Mouse (Mus musculus): ENCODE results near the gene Sorcs1. TPM values are rescaled to one million over a fixed set of nuclear protein-coding genes. Genes with fewer than 3 reads are reported as not detected.

Gene Sorcs1
- polyA plus RNA-seq, 1 experiment from 2014 or later, result 1.4 TPM

DNA sequence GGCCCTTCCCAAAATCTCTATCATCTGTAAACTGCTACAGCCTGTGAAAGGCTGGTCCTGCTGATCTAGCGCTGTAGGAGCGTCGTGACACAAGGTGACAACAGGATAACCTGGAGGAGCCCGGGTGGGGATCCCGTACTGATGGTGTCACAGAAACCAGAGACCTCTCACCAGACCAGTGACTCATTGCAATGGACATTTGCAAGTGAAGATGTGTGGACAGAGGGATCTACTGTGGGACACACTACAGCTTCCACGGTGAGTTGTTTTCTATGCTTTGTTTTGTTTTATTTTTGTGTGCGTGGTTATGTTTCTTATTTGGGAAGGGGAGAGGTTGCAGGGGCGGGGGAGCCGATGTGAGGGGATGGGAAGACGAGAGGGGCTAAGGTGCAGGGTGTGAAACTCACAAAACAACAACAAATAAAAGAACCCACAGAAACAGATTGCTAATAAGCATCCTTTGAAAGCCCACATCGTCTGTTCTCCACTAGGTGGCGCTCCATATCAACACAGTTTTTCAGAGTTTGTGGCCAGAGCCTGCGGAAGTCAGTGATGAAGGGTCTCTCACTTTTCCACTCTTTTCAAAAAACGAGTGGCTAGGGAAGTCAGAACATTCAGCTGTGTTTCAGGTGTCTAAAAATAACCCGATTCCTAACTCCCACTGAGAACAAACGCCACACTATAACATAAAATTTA lies 419.6 kb downstream of the Sorcs1 start:
- ATAC-seq (ENCODE audit: insufficient read depth) (no peak), DNase-seq (peak; percentile 88)
- Histone ChIP-seq H3K27me3 (ENCODE audit: insufficient read depth, low read length) (no peaks in the 10 kb centered on the region), H3K27ac (ENCODE audit: low read depth) (no peak overlapping the region), H3K4me1 (ENCODE audit: insufficient read depth) (no peaks in the 10 kb centered on the region), H3K9ac (no peak overlapping the region), H3K9me3 (ENCODE audit: low read depth, low read length) (no peaks in the 10 kb centered on the region), H3K36me3 (ENCODE audit: insufficient read depth) (no peaks in the 10 kb centered on the region), H3K4me3 (ENCODE audit: low read depth, low read length) (no peak overlapping the region), H3K4me2 (no peak overlapping the region)
- TF ChIP-seq CTCF (IDR thresholded peaks at IDR 0.05; ENCODE audit: low read depth), result peak; percentile 87
- WGBS, result 36% methylated on average over 16 of the region's 16 CpGs

DNA sequence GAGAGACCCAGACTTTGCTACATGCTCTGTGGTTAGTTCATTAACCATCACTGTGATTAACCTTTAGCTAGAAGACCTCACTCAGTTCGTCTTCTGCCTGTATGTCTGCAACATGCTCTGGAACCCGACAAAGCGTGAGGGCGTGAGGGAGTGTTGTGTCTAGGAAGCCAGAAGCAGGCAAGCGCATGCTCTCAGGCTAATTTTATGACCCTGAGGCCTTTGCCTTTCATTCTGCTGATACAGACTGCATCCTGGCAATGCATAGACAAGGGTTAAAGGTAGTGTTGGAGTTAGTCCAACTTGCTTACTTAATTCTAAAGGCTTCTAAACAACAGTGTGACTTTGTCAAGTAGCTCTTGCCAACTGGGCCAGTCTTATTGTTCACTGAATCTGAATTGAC lies 458.0 kb downstream of the Sorcs1 start:
- Histone ChIP-seq H3K27me3 (ENCODE audit: insufficient read depth, low read length) (no peaks in the 10 kb centered on the region), H3K36me3 (ENCODE audit: insufficient read depth) (no peaks in the 10 kb centered on the region), H3K9me3 (ENCODE audit: low read depth, low read length) (no peaks in the 10 kb centered on the region), H3K9ac (no peak overlapping the region), H3K27ac (ENCODE audit: low read depth) (no peak overlapping the region), H3K4me1 (ENCODE audit: insufficient read depth) (no peaks in the 10 kb centered on the region), H3K4me3 (ENCODE audit: low read depth, low read length) (no peak overlapping the region), H3K4me2 (no peak overlapping the region)
- ATAC-seq (ENCODE audit: insufficient read depth), result no peak
- 70% methylated on average over 5 of the region's 5 CpGs for WGBS
- TF ChIP-seq CTCF (IDR thresholded peaks at IDR 0.05; ENCODE audit: low read depth), result no peak
- peak; percentile 4 for DNase-seq

DNA sequence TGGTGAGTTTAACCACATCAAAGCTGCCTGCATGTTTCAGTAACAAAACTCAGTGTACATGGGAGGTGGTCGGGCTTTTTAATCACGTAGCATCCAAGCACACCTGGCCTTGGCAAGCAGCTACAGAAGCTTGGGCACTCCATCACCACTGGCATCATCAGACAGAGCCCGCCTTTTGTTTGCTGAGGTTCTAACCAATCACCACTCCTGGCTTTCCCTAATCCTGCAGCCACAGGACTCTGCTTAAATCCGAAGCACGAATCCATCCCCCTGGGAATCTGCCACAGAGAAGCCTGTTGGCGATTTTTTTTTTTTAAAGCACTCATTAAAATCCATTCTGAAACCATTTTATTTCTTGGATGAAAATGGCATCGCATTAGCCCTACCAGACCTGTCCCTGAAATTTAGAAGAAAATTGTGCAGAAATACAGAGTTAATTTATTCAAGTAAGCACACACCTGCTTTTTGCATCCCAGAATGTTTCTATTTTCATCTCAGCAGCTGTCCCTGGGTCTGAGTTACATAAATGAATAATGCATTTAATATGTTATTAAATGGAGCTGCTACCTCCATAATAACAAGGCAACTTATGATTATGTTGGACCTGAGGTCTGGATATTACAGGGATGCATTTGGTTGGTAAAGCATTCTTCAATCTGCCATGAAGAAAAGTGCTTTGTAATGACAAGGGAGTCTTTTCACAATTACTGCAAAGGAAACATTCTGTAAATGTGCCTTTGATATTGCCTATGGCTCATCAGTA lies 463.8 kb downstream of the Sorcs1 start:
- WGBS, result 35% methylated on average over 7 of the region's 7 CpGs
- Histone ChIP-seq H3K4me1 (ENCODE audit: insufficient read depth) (no peaks in the 10 kb centered on the region), H3K9me3 (ENCODE audit: low read depth, low read length) (no peaks in the 10 kb centered on the region), H3K27ac (ENCODE audit: low read depth) (no peak overlapping the region), H3K27me3 (ENCODE audit: insufficient read depth, low read length) (no peaks in the 10 kb centered on the region), H3K4me3 (ENCODE audit: low read depth, low read length) (no peak overlapping the region), H3K4me2 (no peak overlapping the region), H3K9ac (no peak overlapping the region), H3K36me3 (ENCODE audit: insufficient read depth) (no peaks in the 10 kb centered on the region)
- no peak for TF ChIP-seq CTCF (IDR thresholded peaks at IDR 0.05; ENCODE audit: low read depth)
- DNase-seq, result no peak
- no peak for ATAC-seq (ENCODE audit: insufficient read depth)

DNA sequence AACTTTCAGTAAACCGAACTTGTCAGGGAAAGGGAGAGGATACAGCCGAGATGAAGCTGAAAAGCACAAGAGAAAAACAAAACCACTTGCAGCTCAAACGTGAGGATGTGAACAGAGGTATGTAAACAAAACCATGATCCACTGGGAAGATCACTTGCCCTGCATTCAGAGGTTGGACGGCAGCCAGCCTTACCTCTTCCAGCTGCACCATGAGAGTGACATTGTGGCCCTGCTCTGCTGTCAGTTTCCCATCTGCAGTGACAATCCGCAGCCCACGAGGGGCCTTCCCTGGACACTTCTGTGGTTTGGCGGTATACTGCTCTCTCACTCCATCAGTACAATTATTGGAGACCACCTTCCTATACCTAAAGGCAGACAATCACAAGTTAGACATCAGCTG lies 468.0 kb downstream of the Sorcs1 start:
- ATAC-seq (ENCODE audit: insufficient read depth) (no peak), DNase-seq (peak; percentile 13)
- H3K27ac ChIP-seq (ENCODE audit: low read depth), result no peak overlapping the region
- 29% methylated on average over 7 of the region's 7 CpGs for WGBS
- no peak overlapping the region for H3K9ac ChIP-seq
- no peaks in the 10 kb centered on the region for H3K4me1 ChIP-seq (ENCODE audit: insufficient read depth)
- H3K27me3 ChIP-seq (ENCODE audit: insufficient read depth, low read length), result no peaks in the 10 kb centered on the region
- no peak overlapping the region for H3K4me3 ChIP-seq (ENCODE audit: low read depth, low read length)
- TF ChIP-seq CTCF (IDR thresholded peaks at IDR 0.05; ENCODE audit: low read depth), result no peak
- H3K9me3 ChIP-seq (ENCODE audit: low read depth, low read length), result no peaks in the 10 kb centered on the region
- no peak overlapping the region for H3K4me2 ChIP-seq
- no peaks in the 10 kb centered on the region for H3K36me3 ChIP-seq (ENCODE audit: insufficient read depth)

DNA sequence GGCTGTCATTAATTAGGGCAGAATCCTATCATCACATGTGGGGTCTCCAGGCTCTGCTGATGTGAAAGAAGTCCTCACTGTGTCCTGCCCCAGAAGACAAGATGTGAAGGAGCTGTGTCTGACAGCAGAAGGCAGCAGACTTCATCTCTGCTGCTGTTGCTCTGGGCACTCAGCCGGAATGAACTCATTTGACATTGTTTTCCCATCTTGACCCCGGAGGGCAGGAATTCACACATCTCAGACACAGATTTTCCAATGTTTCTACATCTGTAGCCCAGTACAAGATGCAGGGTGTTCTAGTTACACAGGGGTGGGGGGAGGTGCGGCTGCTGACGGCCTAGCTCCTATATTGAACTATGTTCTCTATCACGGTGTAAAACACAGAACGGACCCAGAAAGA lies 474.1 kb downstream of the Sorcs1 start:
- H3K27ac ChIP-seq (ENCODE audit: low read depth), result no peak overlapping the region
- no peak for TF ChIP-seq CTCF (IDR thresholded peaks at IDR 0.05; ENCODE audit: low read depth)
- WGBS, result 72% methylated on average over 6 of the region's 6 CpGs
- H3K9ac ChIP-seq, result no peak overlapping the region
- no peaks in the 10 kb centered on the region for H3K9me3 ChIP-seq (ENCODE audit: low read depth, low read length)
- H3K4me3 ChIP-seq (ENCODE audit: low read depth, low read length), result no peak overlapping the region
- H3K4me1 ChIP-seq (ENCODE audit: insufficient read depth), result no peaks in the 10 kb centered on the region
- H3K36me3 ChIP-seq (ENCODE audit: insufficient read depth), result no peaks in the 10 kb centered on the region
- no peak overlapping the region for H3K4me2 ChIP-seq
- DNase-seq, result no peak
- ATAC-seq (ENCODE audit: insufficient read depth), result no peak
- H3K27me3 ChIP-seq (ENCODE audit: insufficient read depth, low read length), result no peaks in the 10 kb centered on the region

DNA sequence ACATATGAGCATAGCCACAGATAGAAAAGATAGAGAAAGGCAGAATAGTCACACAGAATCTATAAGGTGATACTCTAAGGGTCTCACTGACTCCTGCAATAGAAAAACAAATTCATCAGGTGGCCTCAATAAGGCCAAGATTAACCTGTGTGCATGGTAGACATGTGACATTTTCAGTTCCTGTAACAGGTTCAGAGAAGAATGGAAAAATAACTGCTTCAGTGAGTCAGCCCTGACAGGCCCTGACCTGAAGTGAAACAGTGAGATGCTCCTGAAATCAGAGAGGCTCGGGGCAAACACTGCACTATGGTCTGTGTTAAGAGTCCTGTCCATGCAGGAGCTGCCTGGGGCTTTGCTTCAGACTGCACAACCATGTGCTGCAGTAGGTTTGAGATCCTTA lies 481.9 kb downstream of the Sorcs1 start:
- H3K4me2 ChIP-seq, result no peak overlapping the region
- ATAC-seq (ENCODE audit: insufficient read depth) (no peak), DNase-seq (no peak)
- WGBS, result 70% methylated on average over 1 of the region's 1 CpGs
- no peak overlapping the region for H3K4me3 ChIP-seq (ENCODE audit: low read depth, low read length)
- no peak overlapping the region for H3K9ac ChIP-seq
- H3K9me3 ChIP-seq (ENCODE audit: low read depth, low read length), result no peaks in the 10 kb centered on the region
- H3K36me3 ChIP-seq (ENCODE audit: insufficient read depth), result no peaks in the 10 kb centered on the region
- H3K27me3 ChIP-seq (ENCODE audit: insufficient read depth, low read length), result no peaks in the 10 kb centered on the region
- no peak overlapping the region for H3K27ac ChIP-seq (ENCODE audit: low read depth)
- no peaks in the 10 kb centered on the region for H3K4me1 ChIP-seq (ENCODE audit: insufficient read depth)
- no peak for TF ChIP-seq CTCF (IDR thresholded peaks at IDR 0.05; ENCODE audit: low read depth)

Measured in lung, embryonic 14.5 days (tissue).